Mouse (Mus musculus) layer of hippocampus, adult 11-12 months (tissue): ENCODE data around the gene Prickle3.
"Not testable (repeated sequence)": the region's sequence is repeated elsewhere in the genome, so short reads cannot be mapped to it uniquely, and the experiment has no call there.

Experiments used
- DNase-seq: peaks from one replicate; pipeline ENCODE4 v3.0.0; 2022; ENCODE audit warnings: low spot score

Prickle3 gene

GRCm38 (mm10) chrX:7670921-7671623 is 14.0 kb downstream of the Prickle3 start, which contains the start of gene Plp2:
Gene Plp2 (minus strand): TSS chrX:7671390.
- no peak for DNase-seq

GRCm38 (mm10) chrX:7672739-7673138 is 15.7 kb downstream of the Prickle3 start:
- no peak for DNase-seq

GRCm38 (mm10) chrX:7673578-7674281 is 16.7 kb downstream of the Prickle3 start:
- no peak for DNase-seq

GRCm38 (mm10) chrX:7674284-7675000 is 17.4 kb downstream of the Prickle3 start:
- no peak for DNase-seq

- DNase-seq, result no peak
These were observed 17.9 kb downstream of the Prickle3 start for GRCm38 (mm10) chrX:7675001-7675380.

- no peak for DNase-seq
These were observed 21.9 kb downstream of the Prickle3 start for GRCm38 (mm10) chrX:7678986-7679385.

GRCm38 (mm10) chrX:7679405-7680056 is 22.5 kb downstream of the Prickle3 start:
- DNase-seq, result peak; percentile 88

- no peak for DNase-seq
These were observed 23.0 kb downstream of the Prickle3 start for GRCm38 (mm10) chrX:7680057-7680412.

- no peak for DNase-seq
These were observed 23.8 kb downstream of the Prickle3 start, which contains the start of gene Magix for GRCm38 (mm10) chrX:7680864-7681263. Gene Magix (minus strand): TSS chrX:7681251.

- DNase-seq, result no peak
These were observed 31.3 kb downstream of the Prickle3 start for GRCm38 (mm10) chrX:7688321-7688720.

GRCm38 (mm10) chrX:7690486-7690885 is 33.4 kb downstream of the Prickle3 start:
- no peak for DNase-seq

- peak; percentile 28 for DNase-seq
These were observed 35.8 kb downstream of the Prickle3 start for GRCm38 (mm10) chrX:7692862-7693261.

GRCm38 (mm10) chrX:7696520-7696919 is 39.5 kb downstream of the Prickle3 start:
- no peak for DNase-seq

GRCm38 (mm10) chrX:7696954-7697381 is 39.9 kb downstream of the Prickle3 start, which contains the start of gene Gpkow:
Gene Gpkow (plus strand): TSS chrX:7697131.
- peak; percentile 85 for DNase-seq

- not testable (repeated sequence) for DNase-seq
These were observed 56.7 kb downstream of the Prickle3 start for GRCm38 (mm10) chrX:7713764-7714134.

GRCm38 (mm10) chrX:7714135-7714899 is 57.3 kb downstream of the Prickle3 start, which contains the start of gene Wdr45:
Gene Wdr45 (plus strand): TSS chrX:7714333.
- peak; percentile 95 for DNase-seq

GRCm38 (mm10) chrX:7716058-7716457 is 59.0 kb downstream of the Prickle3 start:
- not testable (repeated sequence) for DNase-seq
